Mouse (Mus musculus) gastrocnemius, postnatal 4 days (tissue): ENCODE measurements around the gene Ptges3l. TPM values are rescaled to one million over a fixed set of nuclear protein-coding genes. Genes with fewer than 3 reads are reported as not detected.
"Not testable (repeated sequence)": the region's sequence is repeated elsewhere in the genome, so short reads cannot be mapped to it uniquely, and the experiment has no call there.

Source experiments
- DNase-seq, 2 experiments: peaks; one replicate each; pipeline ENCODE4 v3.0.0; 2021 to 2022; ENCODE audit warnings: low spot score in 2 of 2, mixed read lengths in 2 of 2
- total RNA-seq, 2 experiments: library from RNA; stranded (reverse); gene quantifications; 2 replicates each; pipeline ENCODE4 v1.2.3; 2021

Gene Ptges3l
- total RNA-seq, 2 experiments from 2014 or later: 56.2 to 80.9 TPM

- no peak for DNase-seq
Observed at GRCm38 (mm10) chr11:101458217-101458616, 33.1 kb upstream of the Ptges3l start.

DNA sequence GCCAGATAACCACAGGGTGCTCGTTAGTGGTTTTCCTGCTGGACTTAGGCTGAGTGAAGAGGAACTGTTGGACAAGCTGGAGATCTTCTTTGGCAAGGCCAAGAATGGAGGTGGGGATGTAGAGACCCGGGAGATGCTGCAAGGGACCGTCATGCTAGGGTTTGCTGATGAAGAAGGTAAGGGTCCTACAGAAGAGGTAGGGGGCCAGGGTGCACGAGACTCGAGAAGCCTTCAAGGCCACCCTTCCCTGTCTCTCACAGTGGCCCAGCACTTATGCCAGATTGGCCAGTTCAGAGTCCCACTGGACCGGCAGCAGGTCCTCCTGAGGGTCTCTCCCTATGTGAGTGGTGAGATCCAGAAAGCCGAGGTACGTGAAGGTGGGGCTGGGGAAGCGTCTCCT, 32.5 kb upstream of the Ptges3l start:
- no peak for DNase-seq

DNA sequence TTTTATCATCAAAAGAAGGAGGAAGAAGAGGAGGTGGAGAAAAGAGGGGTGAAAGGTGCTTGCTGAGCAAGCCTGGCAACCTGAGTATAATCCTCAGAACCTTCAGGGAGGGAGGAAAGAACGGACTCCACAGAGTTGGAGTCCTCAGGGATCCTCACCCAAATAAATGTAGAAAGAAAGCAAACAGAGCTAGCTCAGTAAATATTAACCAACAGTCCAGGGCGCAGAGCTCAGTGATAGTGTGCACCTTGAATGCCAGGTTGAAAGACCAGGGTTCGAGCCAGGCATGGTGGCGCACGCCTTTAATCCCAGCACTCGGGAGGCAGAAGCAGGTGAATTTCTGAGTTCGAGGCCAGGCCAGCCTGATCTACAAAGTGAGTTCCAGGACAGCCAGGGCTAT, 30.5 kb upstream of the Ptges3l start:
- DNase-seq: no peak

DNA sequence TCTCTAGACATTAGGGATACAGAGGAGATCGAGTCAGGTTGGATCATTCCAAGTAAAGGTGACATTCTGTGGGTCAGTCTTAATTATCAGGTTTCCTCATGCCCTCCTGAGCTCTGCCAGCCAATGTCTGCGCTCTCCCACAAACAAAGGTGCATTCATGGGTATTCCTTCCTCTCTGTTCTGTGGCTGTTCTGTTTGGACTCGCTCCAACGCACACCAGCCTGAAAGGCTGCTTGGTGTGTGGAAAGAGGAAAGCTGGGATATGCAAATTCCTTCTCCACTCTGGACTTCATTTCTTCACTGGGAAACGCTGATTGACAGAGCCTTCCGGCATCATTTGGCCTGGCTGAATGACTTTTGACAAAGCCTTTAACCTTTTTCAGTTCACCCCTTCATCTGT, 29.6 kb upstream of the Ptges3l start:
- DNase-seq: no peak

GRCm38 (mm10) chr11:101452093-101452774, 27.1 kb upstream of the Ptges3l start:
- no peak for DNase-seq

DNA sequence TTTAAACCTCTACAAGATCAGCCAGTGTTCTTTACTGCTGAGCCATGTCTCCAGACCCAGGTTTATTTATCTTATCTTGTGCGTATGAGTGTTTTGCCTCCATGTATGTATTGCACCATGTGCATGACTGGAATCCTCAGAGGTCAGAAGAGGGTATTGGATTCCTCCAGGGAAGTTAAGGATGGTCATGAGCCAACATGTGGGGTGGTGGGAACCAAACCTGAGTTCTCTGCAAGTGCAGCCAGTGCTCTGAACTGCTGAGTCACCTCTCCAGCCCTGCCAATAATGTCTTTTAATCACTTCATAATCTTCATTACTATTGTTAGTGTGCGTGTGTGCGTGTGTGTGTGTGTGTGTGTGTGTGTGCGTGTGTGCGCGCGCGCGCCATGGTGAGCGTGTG, 26.4 kb upstream of the Ptges3l start:
- no peak for DNase-seq

DNA sequence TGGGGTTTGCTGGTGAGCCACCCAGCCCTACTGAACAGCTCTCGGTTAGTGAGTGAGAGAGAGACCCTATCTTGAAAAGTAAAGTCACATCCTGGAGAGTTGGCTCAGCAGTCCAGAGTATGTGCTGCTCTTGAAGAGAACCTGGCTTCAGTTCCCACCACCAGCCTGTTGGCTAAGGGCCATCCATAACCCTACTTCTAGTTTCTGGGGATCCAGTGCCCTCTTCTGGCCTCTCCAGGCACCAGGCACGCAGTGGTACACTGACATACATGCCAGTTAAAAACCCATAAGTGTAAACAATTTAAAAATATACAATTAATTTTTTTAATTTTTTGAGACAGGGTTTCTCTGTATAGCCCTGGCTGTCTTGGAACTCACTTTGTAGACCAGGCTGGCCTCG, 25.3 kb upstream of the Ptges3l start:
- DNase-seq: no peak

GRCm38 (mm10) chr11:101449596-101449995, 24.5 kb upstream of the Ptges3l start:
- DNase-seq: not testable (repeated sequence)

DNA sequence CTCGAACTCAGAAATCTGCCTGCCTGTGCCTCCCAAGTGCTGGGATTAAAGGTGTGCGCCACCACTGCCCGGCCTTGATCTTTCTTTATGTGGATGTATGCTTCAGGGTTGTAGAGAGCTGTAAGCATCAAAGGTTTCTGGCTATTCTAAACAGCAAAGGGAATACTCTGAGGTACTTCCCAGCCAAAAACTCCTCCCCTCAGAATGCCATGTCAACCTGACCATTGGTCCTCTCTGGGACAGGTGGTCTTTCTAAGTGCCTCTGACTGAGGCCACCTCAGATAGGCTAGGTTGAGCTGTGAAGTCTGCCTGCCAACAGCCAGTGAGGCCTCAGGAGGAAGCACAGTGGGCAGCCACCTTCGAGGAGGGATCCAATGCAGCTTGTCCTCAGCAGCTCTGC, 23.8 kb upstream of the Ptges3l start:
- no peak for DNase-seq

- peak in 1 of 2 experiments; percentile 75 for DNase-seq
Observed at GRCm38 (mm10) chr11:101448274-101448746, 23.2 kb upstream of the Ptges3l start, which contains the start of gene Ifi35. Ifi35 (plus strand) TSS chr11:101448407.

GRCm38 (mm10) chr11:101447786-101448185, 22.7 kb upstream of the Ptges3l start:
- DNase-seq: no peak

- not testable (repeated sequence) for DNase-seq
Observed at GRCm38 (mm10) chr11:101446860-101447259, 21.7 kb upstream of the Ptges3l start.

DNA sequence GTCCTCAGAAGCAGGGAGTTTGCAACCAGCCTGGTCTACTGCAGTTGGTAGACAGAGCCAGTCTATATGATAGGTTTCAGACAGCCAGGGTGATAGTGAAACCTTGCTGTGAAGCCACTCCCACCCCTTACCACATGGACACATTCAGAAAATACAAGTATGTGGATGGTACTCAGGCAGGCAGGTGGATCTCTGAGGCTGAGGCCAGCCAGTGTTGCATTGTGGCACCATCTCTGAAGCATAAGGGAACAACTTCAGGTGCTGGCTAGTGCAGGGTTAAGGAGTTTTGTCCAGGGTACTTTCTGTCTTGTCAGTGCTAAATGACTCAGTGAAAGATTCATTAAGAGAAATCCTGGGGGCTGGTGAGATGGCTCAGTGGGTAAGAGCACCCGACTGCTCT, 21.2 kb upstream of the Ptges3l start:
- DNase-seq: no peak

GRCm38 (mm10) chr11:101442760-101443159, 17.6 kb upstream of the Ptges3l start:
- DNase-seq: no peak

GRCm38 (mm10) chr11:101442127-101442693, 17.1 kb upstream of the Ptges3l start, which contains the start of gene Rpl27:
Rpl27 (plus strand) TSS chr11:101442298.
- peak; percentile 87 to 94 for DNase-seq

DNA sequence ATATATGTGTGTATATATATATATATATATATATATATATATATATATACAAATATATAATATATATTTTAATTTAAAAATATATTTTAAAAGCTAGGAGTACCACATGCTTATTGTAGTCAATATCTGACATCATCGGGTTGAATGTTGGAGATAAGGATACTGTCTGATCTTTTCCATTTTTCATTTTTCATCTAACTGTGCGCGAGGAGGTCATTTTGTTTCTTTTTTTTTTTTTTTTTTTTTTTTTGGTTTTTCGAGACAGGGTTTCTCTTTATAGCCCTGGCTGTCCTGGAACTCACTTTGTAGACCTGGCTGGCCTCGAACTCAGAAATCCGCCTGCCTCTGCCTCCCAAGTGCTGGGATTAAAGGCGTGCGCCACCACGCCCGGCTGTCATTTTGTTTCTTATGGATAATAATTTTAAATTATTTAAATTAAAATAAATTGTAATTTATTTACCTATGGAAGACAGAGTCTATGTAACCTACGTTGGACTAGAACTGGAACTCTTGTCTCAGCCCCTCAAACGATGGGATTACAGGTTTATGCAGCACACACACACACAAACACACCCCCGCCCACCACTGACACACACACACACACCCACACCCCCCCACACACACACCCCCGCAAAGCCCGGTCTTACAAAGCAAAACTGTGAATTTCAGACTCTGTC, 16.5 kb upstream of the Ptges3l start:
- not testable (repeated sequence) for DNase-seq

GRCm38 (mm10) chr11:101438006-101438405, 12.9 kb upstream of the Ptges3l start:
- not testable (repeated sequence) for DNase-seq

DNA sequence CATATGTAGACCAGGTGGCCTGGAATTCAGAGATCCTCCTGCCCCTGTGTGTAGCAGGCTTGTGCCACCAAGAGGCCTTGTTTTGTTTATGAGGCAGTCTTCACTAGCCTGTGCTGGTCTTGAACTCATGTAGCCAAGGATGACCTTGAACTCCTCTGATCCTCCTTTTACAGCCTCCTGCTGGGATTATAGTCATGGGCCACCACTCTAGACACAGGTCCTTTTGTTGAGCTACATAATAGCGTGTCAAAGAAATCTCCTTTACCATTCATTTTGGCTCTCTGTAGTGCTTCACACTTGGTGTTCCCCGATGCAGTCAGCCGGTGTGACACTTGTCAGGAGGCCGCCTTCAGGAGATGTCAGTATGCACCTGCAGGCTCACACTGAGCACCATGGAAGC, 11.8 kb upstream of the Ptges3l start:
- DNase-seq: no peak

GRCm38 (mm10) chr11:101435831-101436230, 10.7 kb upstream of the Ptges3l start:
- DNase-seq: no peak

GRCm38 (mm10) chr11:101433396-101433795, 8.3 kb upstream of the Ptges3l start:
- no peak for DNase-seq

- no peak for DNase-seq
Observed at GRCm38 (mm10) chr11:101431327-101431726, 6.2 kb upstream of the Ptges3l start.

DNA sequence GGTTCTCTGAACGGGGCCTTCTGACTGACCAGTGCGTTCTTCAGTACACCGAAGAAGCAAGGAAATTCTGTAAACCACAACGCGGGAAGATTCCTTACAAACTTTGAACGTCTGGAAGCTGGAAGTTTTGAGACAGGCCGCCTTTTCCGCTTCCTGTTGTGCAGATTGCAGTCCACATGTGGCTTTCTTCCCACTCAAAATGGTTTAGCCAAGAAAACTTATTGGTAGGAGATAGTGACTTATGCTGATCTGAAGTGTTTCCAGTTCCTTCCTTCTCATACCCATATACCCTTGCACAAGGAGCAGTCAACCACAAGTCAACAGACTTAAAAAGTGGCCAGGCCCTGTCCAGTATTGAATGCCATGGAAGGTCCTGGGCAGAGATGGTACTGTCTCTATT, 1.0 kb upstream of the Ptges3l start:
- no peak for DNase-seq
